Mouse (Mus musculus) embryonic facial prominence, embryonic 12.5 days (tissue): Measurements from ENCODE around the gene Mical2. TPM values are rescaled to one million over a fixed set of nuclear protein-coding genes. Genes with fewer than 3 reads are reported as not detected.

Source experiments
- ATAC-seq: fragments of 200-750 bp; cut with Nextera tagmentation; 2 replicates; pipeline ENCODE4 v1.8.0; 2017; ENCODE audit not compliant: insufficient number of reproducible peaks, insufficient read depth, low FRiP score, low TSS enrichment
- H3K27ac ChIP-seq: fragments of 300-500 bp; sonication (generic); 2 replicates; pipeline ENCODE4 v1.5.1; 2016; ENCODE audit warnings: mild to moderate bottlenecking
- H3K27me3 ChIP-seq: fragments of 300-500 bp; sonication (generic); 2 replicates; pipeline ENCODE4 v1.6.1; 2016; ENCODE audit warnings: mild to moderate bottlenecking, moderate library complexity
- H3K36me3 ChIP-seq: fragments of 300-500 bp; sonication (generic); 2 replicates; pipeline ENCODE4 v1.6.1; 2016; ENCODE audit warnings: mild to moderate bottlenecking
- H3K4me1 ChIP-seq: fragments of 300-500 bp; sonication (generic); 2 replicates; pipeline ENCODE4 v1.6.1; 2016
- H3K4me2 ChIP-seq: fragments of 300-500 bp; sonication (generic); replicated peaks from 2 replicates; pipeline ENCODE4 v1.6.1; 2016; ENCODE audit warnings: mild to moderate bottlenecking, moderate library complexity
- H3K4me3 ChIP-seq: fragments of 300-500 bp; sonication (generic); 2 replicates; pipeline ENCODE4 v1.5.1; 2016; ENCODE audit warnings: mild to moderate bottlenecking
- H3K9ac ChIP-seq: fragments of 300-500 bp; sonication (generic); 2 replicates; pipeline ENCODE4 v1.6.1; 2016; ENCODE audit warnings: mild to moderate bottlenecking, moderate library complexity
- H3K9me3 ChIP-seq: fragments of 300-500 bp; sonication (generic); 2 replicates; pipeline ENCODE4 v1.6.1; 2016; ENCODE audit warnings: mild to moderate bottlenecking, moderate library complexity
- WGBS: fragments of 180-500 bp; shearing (Covaris S2); methylation state at CpG from one replicate; pipeline ENCODE4 v1.1.7; 2016; 5-methylcytosine and 5-hydroxymethylcytosine counted together
- polyA plus RNA-seq: library from polyadenylated mRNA; unstranded; fragments of >200 nt; fragmentation: Nextera tagmentation; extraction: Ambion mirVana; gene quantifications from 2 replicates; pipeline ENCODE4 v1.2.1, GENCODE M21; 2016

Gene Mical2
- polyA plus RNA-seq, 1 experiment from 2014 or later, result 3.3 TPM

- Histone ChIP-seq H3K9ac (no peak overlapping the region), H3K9me3 (no peaks in the 10 kb centered on the region), H3K4me1 (peaks cover 41% of the 10 kb centered on the region), H3K4me2 (peak overlapping the region; percentile 38), H3K36me3 (no peaks in the 10 kb centered on the region), H3K27ac (peak overlapping the region; percentile 90), H3K27me3 (no peaks in the 10 kb centered on the region), H3K4me3 (no peak overlapping the region)
- 10% methylated on average over 6 of the region's 6 CpGs for WGBS
- peak; percentile 58; the same call in 1 of the 2 replicates for ATAC-seq
These were observed 165.4 kb downstream of the Mical2 start for GRCm38 (mm10) chr7:112390937-112391605.

GRCm38 (mm10) chr7:112397786-112398185 lies 172.1 kb downstream of the Mical2 start:
- Histone ChIP-seq H3K4me1 (peaks cover 2% of the 10 kb centered on the region; the same call in 1 of the 2 replicates), H3K27ac (no peak overlapping the region), H3K9me3 (no peaks in the 10 kb centered on the region), H3K36me3 (no peaks in the 10 kb centered on the region), H3K9ac (no peak overlapping the region), H3K27me3 (no peaks in the 10 kb centered on the region), H3K4me3 (no peak overlapping the region), H3K4me2 (no peak overlapping the region)
- 95% methylated on average over 3 of the region's 3 CpGs for WGBS
- no peak for ATAC-seq

- H3K9ac ChIP-seq, result no peak overlapping the region
- H3K4me1 ChIP-seq, result no peaks in the 10 kb centered on the region; the same call in 1 of the 2 replicates
- no peak overlapping the region for H3K4me3 ChIP-seq
- 62% methylated on average over 7 of the region's 7 CpGs for WGBS
- no peak overlapping the region for H3K4me2 ChIP-seq
- no peaks in the 10 kb centered on the region for H3K36me3 ChIP-seq
- no peak for ATAC-seq
- no peaks in the 10 kb centered on the region for H3K27me3 ChIP-seq
- H3K27ac ChIP-seq, result no peak overlapping the region
- H3K9me3 ChIP-seq, result no peaks in the 10 kb centered on the region
These were observed 173.9 kb downstream of the Mical2 start for GRCm38 (mm10) chr7:112399425-112400170.

GRCm38 (mm10) chr7:112400175-112400574 lies 174.5 kb downstream of the Mical2 start:
- H3K4me1 ChIP-seq, result no peaks in the 10 kb centered on the region; the same call in 1 of the 2 replicates
- no peaks in the 10 kb centered on the region for H3K9me3 ChIP-seq
- H3K36me3 ChIP-seq, result no peaks in the 10 kb centered on the region
- H3K4me3 ChIP-seq, result no peak overlapping the region
- WGBS, result 49% methylated on average over 6 of the region's 6 CpGs
- H3K4me2 ChIP-seq, result no peak overlapping the region
- no peak overlapping the region for H3K9ac ChIP-seq
- H3K27me3 ChIP-seq, result no peaks in the 10 kb centered on the region
- no peak overlapping the region for H3K27ac ChIP-seq
- ATAC-seq, result no peak

- Histone ChIP-seq H3K4me3 (no peak overlapping the region), H3K4me2 (no peak overlapping the region), H3K9me3 (no peaks in the 10 kb centered on the region), H3K9ac (no peak overlapping the region), H3K36me3 (no peaks in the 10 kb centered on the region), H3K27me3 (no peaks in the 10 kb centered on the region), H3K27ac (no peak overlapping the region), H3K4me1 (peaks cover 3% of the 10 kb centered on the region; the same call in 1 of the 2 replicates)
- no peak for ATAC-seq
- WGBS, result 28% methylated on average over 2 of the region's 2 CpGs
These were observed 179.4 kb downstream of the Mical2 start for GRCm38 (mm10) chr7:112405061-112405460.

GRCm38 (mm10) chr7:112405578-112405977 lies 179.9 kb downstream of the Mical2 start:
- Histone ChIP-seq H3K9ac (no peak overlapping the region), H3K4me1 (peaks cover 3% of the 10 kb centered on the region; the same call in 1 of the 2 replicates), H3K4me2 (no peak overlapping the region), H3K27ac (no peak overlapping the region), H3K9me3 (no peaks in the 10 kb centered on the region), H3K4me3 (no peak overlapping the region), H3K27me3 (no peaks in the 10 kb centered on the region), H3K36me3 (no peaks in the 10 kb centered on the region)
- no peak for ATAC-seq
- 75% methylated on average over 8 of the region's 8 CpGs for WGBS

GRCm38 (mm10) chr7:112407597-112407996 lies 181.9 kb downstream of the Mical2 start:
- 85% methylated on average over 7 of the region's 7 CpGs for WGBS
- no peaks in the 10 kb centered on the region for H3K9me3 ChIP-seq
- no peak overlapping the region for H3K4me2 ChIP-seq
- no peak overlapping the region for H3K4me3 ChIP-seq
- H3K27me3 ChIP-seq, result no peaks in the 10 kb centered on the region
- H3K36me3 ChIP-seq, result no peaks in the 10 kb centered on the region
- no peak overlapping the region for H3K27ac ChIP-seq
- peaks cover 3% of the 10 kb centered on the region; the same call in 1 of the 2 replicates for H3K4me1 ChIP-seq
- ATAC-seq, result no peak
- H3K9ac ChIP-seq, result no peak overlapping the region

GRCm38 (mm10) chr7:112409991-112410390 lies 184.3 kb downstream of the Mical2 start:
- Histone ChIP-seq H3K9me3 (no peaks in the 10 kb centered on the region), H3K4me2 (no peak overlapping the region), H3K27ac (no peak overlapping the region), H3K4me3 (no peak overlapping the region), H3K4me1 (0 out of 2 replicates have a peak, but pooled peaks cover 3% of the 10 kb centered on the region), H3K9ac (no peak overlapping the region), H3K27me3 (no peaks in the 10 kb centered on the region), H3K36me3 (no peaks in the 10 kb centered on the region)
- WGBS, result 95% methylated on average over 3 of the region's 3 CpGs
- no peak for ATAC-seq

GRCm38 (mm10) chr7:112413286-112413685 lies 187.6 kb downstream of the Mical2 start:
- WGBS, result 79% methylated on average over 6 of the region's 6 CpGs
- Histone ChIP-seq H3K4me2 (no peak overlapping the region), H3K36me3 (no peaks in the 10 kb centered on the region), H3K27ac (no peak overlapping the region), H3K9me3 (no peaks in the 10 kb centered on the region), H3K27me3 (no peaks in the 10 kb centered on the region; the same call in 1 of the 2 replicates), H3K4me3 (no peak overlapping the region), H3K4me1 (peaks cover 24% of the 10 kb centered on the region), H3K9ac (no peak overlapping the region)
- no peak for ATAC-seq

- Histone ChIP-seq H3K4me3 (no peak overlapping the region), H3K9me3 (no peaks in the 10 kb centered on the region), H3K27ac (peak overlapping the region; percentile 61), H3K4me2 (peak overlapping the region; percentile 35), H3K4me1 (peaks cover 24% of the 10 kb centered on the region), H3K36me3 (no peaks in the 10 kb centered on the region), H3K9ac (no peak overlapping the region), H3K27me3 (no peaks in the 10 kb centered on the region; the same call in 1 of the 2 replicates)
- no peak for ATAC-seq
- WGBS, result 13% methylated on average over 14 of the region's 14 CpGs
These were observed 190.4 kb downstream of the Mical2 start for GRCm38 (mm10) chr7:112416058-112416526.

GRCm38 (mm10) chr7:112416730-112417513 lies 191.3 kb downstream of the Mical2 start:
- no peaks in the 10 kb centered on the region for H3K36me3 ChIP-seq
- ATAC-seq, result peak; percentile 76
- WGBS, result 8% methylated on average over 7 of the region's 7 CpGs
- H3K4me2 ChIP-seq, result peak overlapping the region; percentile 35; the same call in 1 of the 2 replicates
- peak overlapping the region; percentile 77 for H3K27ac ChIP-seq
- H3K4me1 ChIP-seq, result peaks cover 24% of the 10 kb centered on the region
- H3K9me3 ChIP-seq, result no peaks in the 10 kb centered on the region
- H3K4me3 ChIP-seq, result no peak overlapping the region
- H3K27me3 ChIP-seq, result no peaks in the 10 kb centered on the region; the same call in 1 of the 2 replicates
- no peak overlapping the region for H3K9ac ChIP-seq
